Mouse (Mus musculus) midbrain, embryonic 14.5 days (tissue): ENCODE data around the gene Kcnj1. TPM values are rescaled to one million over a fixed set of nuclear protein-coding genes. Genes with fewer than 3 reads are reported as not detected.
A peak's percentile ranks its signal among the peaks of the same experiment; 100 is the strongest.

Experiments
- ATAC-seq: fragments of 200-750 bp; cut with Nextera tagmentation; 2 replicates; pipeline ENCODE4 v1.8.0; 2017; ENCODE audit warnings: moderate number of reproducible peaks, moderate library complexity; ENCODE audit not compliant: low FRiP score, low TSS enrichment
- DNase-seq: peaks from one replicate; pipeline ENCODE4 v3.0.0-alpha.2; 2015
- H3K27ac ChIP-seq: fragments of 300-500 bp; sonication (generic); replicated peaks from 2 replicates; pipeline ENCODE4 v1.5.1; 2014; ENCODE audit warnings: mild to moderate bottlenecking, low read depth, low read length, moderate library complexity
- H3K27me3 ChIP-seq: fragments of 300-500 bp; sonication (generic); 2 replicates; pipeline ENCODE4 v1.6.1; 2014; ENCODE audit warnings: low read length, control low read depth, mixed read lengths; ENCODE audit not compliant: control insufficient read depth, insufficient read depth
- H3K36me3 ChIP-seq: fragments of 300-500 bp; sonication (generic); 2 replicates; pipeline ENCODE4 v1.6.1; 2014; ENCODE audit warnings: low read length, control low read depth; ENCODE audit not compliant: control insufficient read depth, insufficient read depth
- H3K4me1 ChIP-seq: fragments of 300-500 bp; sonication (generic); 2 replicates; pipeline ENCODE4 v1.6.1; 2014; ENCODE audit warnings: mild to moderate bottlenecking, antibody characterized with exemption, low read length, control low read depth; ENCODE audit not compliant: control insufficient read depth, insufficient read depth
- H3K4me2 ChIP-seq: fragments of 300-500 bp; sonication (generic); 2 replicates; pipeline ENCODE4 v1.6.1; 2014; ENCODE audit warnings: mild to moderate bottlenecking, low read length, moderate library complexity
- H3K4me3 ChIP-seq: fragments of 300-500 bp; sonication (generic); replicated peaks from 2 replicates; pipeline ENCODE4 v1.5.1; 2014; ENCODE audit warnings: low read depth, low read length
- H3K9ac ChIP-seq: fragments of 300-500 bp; sonication (generic); replicated peaks from 2 replicates; pipeline ENCODE4 v1.6.1; 2014; ENCODE audit warnings: mild to moderate bottlenecking, low read length, moderate library complexity
- H3K9me3 ChIP-seq: fragments of 300-500 bp; sonication (generic); 2 replicates; pipeline ENCODE4 v1.6.1; 2016; ENCODE audit warnings: low read length, control low read depth, mixed read lengths; ENCODE audit not compliant: control insufficient read depth
- WGBS: fragments of 180-500 bp; shearing (Covaris S2); extraction: QIAGEN DNeasy Blood & Tissue Kit; methylation state at CpG from one replicate; pipeline ENCODE4 v1.1.7; 2014; 5-methylcytosine and 5-hydroxymethylcytosine counted together
- polyA plus RNA-seq: library from polyadenylated mRNA; unstranded; fragments of >200 nt; fragmentation: Nextera tagmentation; extraction: Ambion mirVana; gene quantifications from 2 replicates; pipeline ENCODE4 v1.2.1, GENCODE M21; 2014

The Kcnj1 gene
- polyA plus RNA-seq, 1 experiment from 2014 or later, result not detected

GRCm38 (mm10) chr9:32408730-32409059 lies 36.4 kb downstream of the Kcnj1 start:
- Histone ChIP-seq H3K4me3 (peak overlapping the region; percentile 47), H3K36me3 (no peaks in the 10 kb centered on the region), H3K4me2 (peak overlapping the region; percentile 95), H3K27me3 (peaks cover 18% of the 10 kb centered on the region; the same call in 1 of the 2 replicates), H3K27ac (no peak overlapping the region), H3K9ac (peak overlapping the region; percentile 66; the same call in 1 of the 2 replicates), H3K9me3 (no peaks in the 10 kb centered on the region), H3K4me1 (0 out of 2 replicates have a peak, but pooled peaks cover 10% of the 10 kb centered on the region)
- WGBS, result 6% methylated on average over 8 of the region's 8 CpGs
- no peak for DNase-seq
- peak; percentile 31; the same call in 1 of the 2 replicates for ATAC-seq

- 1% methylated on average over 47 of the region's 47 CpGs for WGBS
- Histone ChIP-seq H3K9me3 (no peaks in the 10 kb centered on the region), H3K36me3 (no peaks in the 10 kb centered on the region), H3K27me3 (peaks cover 18% of the 10 kb centered on the region; the same call in 1 of the 2 replicates), H3K4me1 (0 out of 2 replicates have a peak, but pooled peaks cover 10% of the 10 kb centered on the region), H3K4me2 (peak overlapping the region; percentile 95), H3K27ac (no peak overlapping the region), H3K9ac (peak overlapping the region; percentile 66), H3K4me3 (peak overlapping the region; percentile 47)
- ATAC-seq (peak; percentile 59), DNase-seq (peak; percentile 60)
Measured at GRCm38 (mm10) chr9:32409060-32409961, 37.0 kb downstream of the Kcnj1 start.

- 94% methylated on average over 5 of the region's 5 CpGs for WGBS
- Histone ChIP-seq H3K27me3 (peaks cover 18% of the 10 kb centered on the region; the same call in 1 of the 2 replicates), H3K4me2 (no peak overlapping the region), H3K27ac (no peak overlapping the region), H3K4me3 (no peak overlapping the region), H3K9ac (no peak overlapping the region), H3K4me1 (0 out of 2 replicates have a peak, but pooled peaks cover 10% of the 10 kb centered on the region), H3K36me3 (no peaks in the 10 kb centered on the region), H3K9me3 (no peaks in the 10 kb centered on the region)
- ATAC-seq, result no peak
- no peak for DNase-seq
Measured at GRCm38 (mm10) chr9:32410671-32411070, 38.4 kb downstream of the Kcnj1 start.

GRCm38 (mm10) chr9:32411507-32411906 lies 39.2 kb downstream of the Kcnj1 start:
- no peak overlapping the region for H3K9ac ChIP-seq
- H3K36me3 ChIP-seq, result no peaks in the 10 kb centered on the region
- 92% methylated on average over 5 of the region's 5 CpGs for WGBS
- peaks cover 18% of the 10 kb centered on the region; the same call in 1 of the 2 replicates for H3K27me3 ChIP-seq
- no peak overlapping the region for H3K27ac ChIP-seq
- no peak overlapping the region for H3K4me3 ChIP-seq
- H3K4me1 ChIP-seq, result 0 out of 2 replicates have a peak, but pooled peaks cover 10% of the 10 kb centered on the region
- no peak overlapping the region for H3K4me2 ChIP-seq
- DNase-seq (no peak), ATAC-seq (no peak)
- no peaks in the 10 kb centered on the region for H3K9me3 ChIP-seq

DNA sequence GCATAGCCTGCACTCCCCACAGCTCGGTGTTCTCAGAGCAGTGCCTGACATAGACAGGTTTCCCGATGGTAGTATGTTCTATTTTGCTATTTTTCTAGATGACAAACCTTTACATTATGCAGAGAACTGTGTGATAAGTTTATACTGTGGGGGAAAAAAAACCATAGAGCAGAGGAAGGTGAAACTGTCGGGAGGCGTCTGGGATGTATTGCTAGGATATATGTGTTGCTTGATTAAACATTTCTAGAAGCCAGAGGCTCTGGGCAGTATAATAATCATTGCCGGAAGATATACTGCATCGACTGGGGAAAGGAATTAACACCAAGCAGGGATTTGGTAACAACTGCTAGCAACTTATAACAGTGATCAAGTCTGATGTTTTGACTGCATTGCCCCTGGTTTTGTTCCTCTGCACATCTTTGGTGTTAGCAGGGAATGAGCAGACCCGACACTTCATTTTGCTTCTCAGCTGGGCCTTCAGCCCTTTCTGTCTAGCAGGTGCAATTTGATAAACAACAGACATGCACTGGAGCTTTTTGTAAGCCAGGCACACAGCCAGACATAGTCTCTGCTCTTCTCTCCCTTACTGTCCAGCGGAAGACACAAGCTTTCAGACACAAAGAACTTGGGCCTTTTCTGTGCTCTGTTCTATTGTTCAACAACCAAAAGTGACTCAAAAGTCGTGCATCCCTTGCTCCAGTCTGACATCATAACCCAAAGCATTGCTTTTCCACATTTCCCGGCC lies 40.7 kb downstream of the Kcnj1 start:
- 0 out of 2 replicates have a peak, but pooled peaks cover 10% of the 10 kb centered on the region for H3K4me1 ChIP-seq
- peaks cover 8% of the 10 kb centered on the region; the same call in 1 of the 2 replicates for H3K27me3 ChIP-seq
- H3K4me2 ChIP-seq, result no peak overlapping the region
- no peaks in the 10 kb centered on the region for H3K36me3 ChIP-seq
- no peak for DNase-seq
- H3K9me3 ChIP-seq, result no peaks in the 10 kb centered on the region
- H3K9ac ChIP-seq, result no peak overlapping the region
- WGBS, result 69% methylated on average over 10 of the region's 10 CpGs
- H3K27ac ChIP-seq, result no peak overlapping the region
- H3K4me3 ChIP-seq, result no peak overlapping the region
- ATAC-seq, result no peak

DNA sequence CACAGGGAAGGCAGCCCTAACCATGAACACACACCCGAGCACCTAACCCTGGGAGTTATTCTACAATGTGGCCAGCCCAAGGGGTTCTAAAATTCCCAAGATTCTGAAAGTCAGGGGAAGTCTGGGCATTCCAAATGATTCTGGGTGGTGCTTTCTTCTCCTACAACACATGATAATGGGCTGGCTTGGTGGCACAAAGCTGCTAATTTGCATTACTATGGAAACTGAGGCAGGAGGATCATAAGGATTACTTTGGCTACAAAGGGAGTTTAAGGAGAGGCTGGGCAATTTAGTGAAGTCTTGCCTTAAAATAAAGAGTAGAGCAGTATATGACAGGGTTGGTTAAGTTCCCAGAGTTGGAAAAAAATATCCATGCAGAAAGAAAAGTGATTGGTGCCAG lies 42.7 kb downstream of the Kcnj1 start:
- Histone ChIP-seq H3K4me3 (no peak overlapping the region), H3K36me3 (no peaks in the 10 kb centered on the region), H3K27ac (no peak overlapping the region), H3K9me3 (no peaks in the 10 kb centered on the region), H3K4me1 (no peaks in the 10 kb centered on the region), H3K4me2 (no peak overlapping the region), H3K9ac (no peak overlapping the region), H3K27me3 (0 out of 2 replicates have a peak, but pooled peaks cover 3% of the 10 kb centered on the region)
- DNase-seq (no peak), ATAC-seq (no peak)
- WGBS, result 28% methylated on average over 1 of the region's 1 CpGs

GRCm38 (mm10) chr9:32415952-32416351 lies 43.7 kb downstream of the Kcnj1 start:
- no peak overlapping the region for H3K4me2 ChIP-seq
- 93% methylated on average over 3 of the region's 3 CpGs for WGBS
- ATAC-seq (no peak), DNase-seq (no peak)
- H3K9me3 ChIP-seq, result no peaks in the 10 kb centered on the region
- H3K4me1 ChIP-seq, result no peaks in the 10 kb centered on the region
- H3K27me3 ChIP-seq, result no peaks in the 10 kb centered on the region
- no peak overlapping the region for H3K27ac ChIP-seq
- no peak overlapping the region for H3K4me3 ChIP-seq
- H3K9ac ChIP-seq, result no peak overlapping the region
- no peaks in the 10 kb centered on the region for H3K36me3 ChIP-seq

GRCm38 (mm10) chr9:32417466-32418116 lies 45.3 kb downstream of the Kcnj1 start:
- ATAC-seq (no peak), DNase-seq (no peak)
- Histone ChIP-seq H3K4me1 (no peaks in the 10 kb centered on the region), H3K27ac (no peak overlapping the region), H3K4me3 (no peak overlapping the region), H3K4me2 (no peak overlapping the region), H3K9ac (no peak overlapping the region), H3K9me3 (no peaks in the 10 kb centered on the region), H3K27me3 (no peaks in the 10 kb centered on the region), H3K36me3 (no peaks in the 10 kb centered on the region)
- WGBS, result 36% methylated on average over 8 of the region's 8 CpGs
